Mouse (Mus musculus) adrenal gland, adult 18-20 months (tissue): ENCODE results near the gene Capn5. TPM values are rescaled to one million over a fixed set of nuclear protein-coding genes. Genes with fewer than 3 reads are reported as not detected.
"Not testable (repeated sequence)": the region's sequence is repeated elsewhere in the genome, so short reads cannot be mapped to it uniquely, and the experiment has no call there.

Source experiments
- DNase-seq, 2 experiments: peaks; one replicate each; pipeline ENCODE4 v3.0.0; 2021 to 2022; ENCODE audit warnings: low spot score in 2 of 2
- long read RNA-seq, 2 experiments: library from polyadenylated mRNA; stranded (forward); transcript quantifications; one replicate each; pipeline ENCODE4 v2.0.0; 2021
- total RNA-seq, 2 experiments: library from RNA; stranded (reverse); gene quantifications; 1 replicate in 1 of 2; 2 replicates in 1 of 2; pipeline ENCODE4 v1.2.3; 2021

Capn5 gene
- total RNA-seq: 1 to 10 TPM; 4.2 to 4.6 TPM
- long read RNA-seq, experiment 1, partial matches to known transcripts: 0 of 1 reads
- long read RNA-seq, experiment 1, other reads (novel, unspliced or antisense): 1 of 1 reads
- long read RNA-seq, experiment 2, partial matches to known transcripts: 5 of 5 reads
- long read RNA-seq, experiment 2, other reads (novel, unspliced or antisense): 0 of 5 reads

- DNase-seq: peak; percentile 39 to 60
These were observed at the start of gene Capn5 for GRCm38 (mm10) chr7:98177929-98178559. Gene Capn5, minus strand, starts transcription at chr7:98178274.

GRCm38 (mm10) chr7:98223796-98224195 lies 45.7 kb upstream of the Capn5 start:
- DNase-seq: no peak

GRCm38 (mm10) chr7:98216713-98217112 lies 38.6 kb upstream of the Capn5 start:
- DNase-seq: no peak

- DNase-seq: no peak
These were observed 24.9 kb upstream of the Capn5 start for GRCm38 (mm10) chr7:98202946-98203345.

- DNase-seq: no peak
These were observed 23.5 kb upstream of the Capn5 start for GRCm38 (mm10) chr7:98201493-98202028.

GRCm38 (mm10) chr7:98200396-98200795 lies 22.3 kb upstream of the Capn5 start:
- no peak for DNase-seq

GRCm38 (mm10) chr7:98199381-98199780 lies 21.3 kb upstream of the Capn5 start, which contains the start of gene B3gnt6:
Gene B3gnt6, minus strand, starts transcription at chr7:98199481.
- DNase-seq: no peak

- no peak for DNase-seq
These were observed 17.2 kb upstream of the Capn5 start for GRCm38 (mm10) chr7:98195151-98195801.

- DNase-seq: peak in 1 of 2 experiments; percentile 28
These were observed 16.1 kb upstream of the Capn5 start for GRCm38 (mm10) chr7:98194026-98194792.

GRCm38 (mm10) chr7:98193515-98194025 lies 15.5 kb upstream of the Capn5 start:
- peak in 1 of 2 experiments; percentile 19 for DNase-seq

- DNase-seq: no peak
These were observed 13.6 kb upstream of the Capn5 start for GRCm38 (mm10) chr7:98191571-98192250.

- DNase-seq: no peak
These were observed 12.5 kb upstream of the Capn5 start for GRCm38 (mm10) chr7:98190578-98190977.

- no peak for DNase-seq
These were observed 11.7 kb upstream of the Capn5 start for GRCm38 (mm10) chr7:98189745-98190144.

- no peak for DNase-seq
These were observed 10.6 kb upstream of the Capn5 start for GRCm38 (mm10) chr7:98188680-98189079.

GRCm38 (mm10) chr7:98188238-98188637 lies 10.2 kb upstream of the Capn5 start:
- DNase-seq: no peak

- DNase-seq: not testable (repeated sequence)
These were observed 9.3 kb upstream of the Capn5 start for GRCm38 (mm10) chr7:98187332-98187731.

- no peak for DNase-seq
These were observed 8.6 kb upstream of the Capn5 start for GRCm38 (mm10) chr7:98186637-98187036.

- DNase-seq: no peak
These were observed 7.3 kb upstream of the Capn5 start for GRCm38 (mm10) chr7:98185326-98185725.

- no peak for DNase-seq
These were observed 622 bp upstream of the Capn5 start for GRCm38 (mm10) chr7:98178560-98179231.

- no peak for DNase-seq
These were observed 527 bp downstream of the Capn5 start for GRCm38 (mm10) chr7:98177566-98177928.
